8 mouse cellular contexts compared by ENCODE assay signal in the genomic region with DNA sequence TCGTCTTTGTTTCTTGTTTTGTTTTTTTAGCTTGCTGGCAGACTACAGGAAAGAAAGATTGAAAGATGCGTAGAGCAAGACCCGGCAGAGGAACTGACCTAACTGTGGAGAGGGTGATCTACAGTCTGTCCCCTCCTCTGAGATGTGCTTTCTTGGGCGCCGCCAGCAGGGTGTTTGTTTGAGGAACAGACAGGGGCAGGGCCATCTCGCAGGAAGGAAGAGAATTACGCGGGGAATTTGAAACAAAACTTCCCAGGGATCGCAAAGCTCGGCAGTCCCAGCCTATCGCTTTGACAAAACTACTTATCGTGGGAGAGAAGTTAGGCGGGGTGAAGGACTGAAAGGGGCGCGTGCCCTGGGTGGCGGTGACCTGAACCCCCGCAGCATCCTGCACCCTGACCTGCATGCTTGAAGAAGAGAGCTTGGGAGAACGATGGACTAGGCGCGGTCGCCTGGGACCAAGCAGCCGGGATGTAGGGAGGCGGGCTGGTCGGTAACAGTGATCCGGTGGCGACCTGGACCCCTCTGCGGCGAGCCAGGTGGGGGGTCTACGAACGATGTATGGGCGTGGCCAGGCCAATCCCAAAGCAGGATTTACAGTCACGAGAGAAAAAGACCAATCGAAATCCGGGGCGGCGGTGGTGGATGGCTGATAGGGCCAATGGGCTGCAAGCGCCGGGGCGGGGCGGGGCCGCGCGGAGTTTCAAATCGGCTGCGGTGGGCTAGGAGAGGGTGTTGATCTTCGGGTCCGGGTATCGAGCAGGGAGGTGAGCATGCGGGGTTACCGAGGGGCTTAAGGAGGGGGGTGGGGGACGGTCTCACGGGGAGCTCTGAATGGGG. TPM values are rescaled to one million over a fixed set of nuclear protein-coding genes. Genes with fewer than 3 reads are reported as not detected.
DNase-seq lines count a peak whose midpoint lies in the region; ATAC-seq and TF ChIP-seq lines count a peak whose summit lies in the region.

A gene (plus strand): TSS at position 265 of the 840 bp plus-strand sequence.

- peaks cover 2 to 15% of the 10 kb centered on the region in 2 experiments; a peak in 3 of 4 replicates for H3K4me1 ChIP-seq in MEL (ENCODE audit: control insufficient read depth in 1 of 2, insufficient read depth in 2 of 2, low read length in 2 of 2)

- H3K36me3 ChIP-seq in MEL (ENCODE audit: control insufficient read depth in 1 of 2, insufficient read depth in 2 of 2, low read length in 2 of 2): peaks cover 0 to 11% of the 10 kb centered on the region in 2 experiments; a peak in 2 of 4 replicates

- peak; percentile 60; a peak in 3 of 4 replicates for TF ChIP-seq POLR2A in MEL (IDR thresholded peaks at IDR 0.05; ENCODE audit: control insufficient read depth in 1 of 2, insufficient read depth in 1 of 2, low read depth in 1 of 2, low read length in 2 of 2, poor library complexity in 1 of 2)

- no peak for TF ChIP-seq RAD21 in MEL (IDR thresholded peaks at IDR 0.05; ENCODE audit: low read depth, low read length)

- no peak for TF ChIP-seq EP300 in MEL (IDR thresholded peaks at IDR 0.05; ENCODE audit: low read depth in 1 of 2, low read length in 2 of 2)

- peak; percentile 89 to 90 for ATAC-seq in hematopoietic stem cell, adult 5-6 weeks (replicated peaks in 1 of 2; ENCODE audit: insufficient read depth in 1 of 2, low FRiP score in 2 of 2, low TSS enrichment in 1 of 2, low read depth in 1 of 2, poor library complexity in 2 of 2, severe bottlenecking in 2 of 2)

- H3K9ac ChIP-seq in MEL (ENCODE audit: control insufficient read depth, low read depth, low read length, poor library complexity, severe bottlenecking): peak within 1 kb of the TSS; percentile 74

- peak in 2 of 3 experiments; percentile 4 to 27; a peak in 1 of 6 replicates for TF ChIP-seq CTCF in MEL (IDR thresholded peaks at IDR 0.05 in 2 of 3, conservative IDR thresholded peaks at IDR 0.05 in 1 of 3; ENCODE audit: control insufficient read depth in 1 of 3, insufficient read depth in 1 of 3, low read depth in 2 of 3, low read length in 3 of 3, poor library complexity in 1 of 3, severe bottlenecking in 1 of 3)

- H3K4me3 ChIP-seq in MEL (ENCODE audit: control insufficient read depth in 1 of 2, insufficient read depth in 1 of 2, low read depth in 2 of 2, low read length in 2 of 2): peak within 1 kb of the TSS; percentile 75 to 76

- H3K9me3 ChIP-seq in MEL (replicated peaks; ENCODE audit: insufficient read depth, low read length): no peaks in the 10 kb centered on the region

- no peaks in the 10 kb centered on the region for H3K27me3 ChIP-seq in MEL (ENCODE audit: control insufficient read depth in 1 of 2, insufficient read depth in 2 of 2, low read length in 2 of 2)

- peak; percentile 98 for DNase-seq in MEL (ENCODE audit: low read depth, low spot score)
- DNase-seq in cerebellum, adult 11-12 months: peak; percentile 69
- DNase-seq in forelimb bud, embryonic 11.5 days (ENCODE audit: low read depth, low spot score): peak; percentile 92
- peak; percentile 73 to 85 for DNase-seq in layer of hippocampus, postnatal 14 days (ENCODE audit: low spot score in 2 of 2)
- DNase-seq in lung, postnatal 14 days: peak; percentile 81
- peak; percentile 80 for DNase-seq in ovary, postnatal 36 days (ENCODE audit: low spot score)
- DNase-seq in thymus, postnatal 36 days: peak; percentile 90 to 92

- H3K79me2 ChIP-seq in MEL (ENCODE audit: control insufficient read depth, insufficient read depth, low read length, poor library complexity): peaks cover 8% of the 10 kb centered on the region

- H3K27ac ChIP-seq in MEL (ENCODE audit: control insufficient read depth, low read depth, low read length): peak within 1 kb of the TSS; percentile 89

TF ChIP-seq in MEL, 35 proteins besides CTCF, POLR2A, EP300 and RAD21:
- peak; percentile 74 for TF ChIP-seq E2F4 (IDR thresholded peaks at IDR 0.05; ENCODE audit: borderline replicate concordance, low read depth, low read length)
- no peak for TF ChIP-seq ZKSCAN1 (IDR thresholded peaks at IDR 0.05; ENCODE audit: low read depth, low read length)
- no peak for TF ChIP-seq UBTF (IDR thresholded peaks at IDR 0.05; ENCODE audit: borderline replicate concordance, insufficient read depth, low read depth, low read length)
- TF ChIP-seq MYB (IDR thresholded peaks at IDR 0.05; ENCODE audit: low read depth, low read length): no peak
- TF ChIP-seq CHD1 (IDR thresholded peaks at IDR 0.05; ENCODE audit: low read depth, low read length): peak; percentile 97
- TF ChIP-seq TCF12 (IDR thresholded peaks at IDR 0.05; ENCODE audit: low read depth, low read length): 0 out of 2 replicates have a peak, but pooled peaks have one; percentile 9
- peak; percentile 52 for TF ChIP-seq HCFC1 (IDR thresholded peaks at IDR 0.05; ENCODE audit: low read depth, low read length)
- TF ChIP-seq ZC3H11A (IDR thresholded peaks at IDR 0.05; ENCODE audit: low read depth, low read length): no peak
- no peak for TF ChIP-seq POLR2AphosphoS5 (IDR thresholded peaks at IDR 0.05; ENCODE audit: borderline replicate concordance, low read depth, low read length)
- TF ChIP-seq RCOR1 (IDR thresholded peaks at IDR 0.05; ENCODE audit: low read depth, low read length): no peak; the same call in 1 of the 2 replicates
- TF ChIP-seq JUND (IDR thresholded peaks at IDR 0.05; ENCODE audit: low read depth, low read length): no peak
- no peak for TF ChIP-seq MAFK (IDR thresholded peaks at IDR 0.05; ENCODE audit: borderline replicate concordance, low read depth, low read length)
- TF ChIP-seq ZMIZ1 (IDR thresholded peaks at IDR 0.05; ENCODE audit: low read depth, low read length): peak; percentile 75
- no peak for TF ChIP-seq SMC3 (IDR thresholded peaks at IDR 0.05; ENCODE audit: low read depth, low read length)
- TF ChIP-seq TAL1 (IDR thresholded peaks at IDR 0.05; ENCODE audit: low read length): no peak
- peak; percentile 62 for TF ChIP-seq NELFE (IDR thresholded peaks at IDR 0.05; ENCODE audit: low read depth, low read length)
- TF ChIP-seq GABPA (IDR thresholded peaks at IDR 0.05; ENCODE audit: low read depth, low read length): no peak
- no peak; the same call in 1 of the 2 replicates for TF ChIP-seq KAT2A (conservative IDR thresholded peaks at IDR 0.05; ENCODE audit: low read depth, low read length)
- TF ChIP-seq MAX (IDR thresholded peaks at IDR 0.05; ENCODE audit: low read length): 0 out of 2 replicates have a peak, but pooled peaks have one; percentile 14
- TF ChIP-seq USF2 (IDR thresholded peaks at IDR 0.05; ENCODE audit: borderline replicate concordance in 1 of 2, insufficient read depth in 1 of 2, low read depth in 1 of 2, low read length in 2 of 2): no peak
- TF ChIP-seq MEF2A (IDR thresholded peaks at IDR 0.05; ENCODE audit: extremely low read depth, insufficient replicate concordance, low read depth, low read length, poor library complexity, severe bottlenecking): no peak
- no peak for TF ChIP-seq MYC (IDR thresholded peaks at IDR 0.05; ENCODE audit: low read depth, low read length)
- 0 out of 2 replicates have a peak, but pooled peaks have one; percentile 45 for TF ChIP-seq POLR2AphosphoS2 (IDR thresholded peaks at IDR 0.05; ENCODE audit: low read length)
- TF ChIP-seq ELF1 (IDR thresholded peaks at IDR 0.05; ENCODE audit: low read depth, low read length): peak; percentile 44; the same call in 1 of the 2 replicates
- TF ChIP-seq MAZ (IDR thresholded peaks at IDR 0.05; ENCODE audit: low read depth, low read length): peak; percentile 33; the same call in 1 of the 2 replicates
- peak; percentile 67; the same call in 1 of the 2 replicates for TF ChIP-seq TBP (IDR thresholded peaks at IDR 0.05; ENCODE audit: low read depth, low read length)
- TF ChIP-seq MXI1 (IDR thresholded peaks at IDR 0.05; ENCODE audit: low read depth, low read length): peak; percentile 65
- no peak for TF ChIP-seq CHD2 (IDR thresholded peaks at IDR 0.05; ENCODE audit: low read length)
- TF ChIP-seq ETS1 (IDR thresholded peaks at IDR 0.05; ENCODE audit: low read depth, low read length): no peak
- TF ChIP-seq GATA1 (IDR thresholded peaks at IDR 0.05; ENCODE audit: low read depth, low read length): no peak
- TF ChIP-seq ZNF384 (IDR thresholded peaks at IDR 0.05; ENCODE audit: low read depth, low read length): no peak
- TF ChIP-seq USF1 (IDR thresholded peaks at IDR 0.05; ENCODE audit: low read depth, low read length): peak; percentile 82
- 0 out of 2 replicates have a peak, but pooled peaks have one; percentile 54 for TF ChIP-seq BHLHE40 (IDR thresholded peaks at IDR 0.05; ENCODE audit: borderline replicate concordance, low read depth, low read length)
- peak; percentile 54 for TF ChIP-seq SIN3A (IDR thresholded peaks at IDR 0.05; ENCODE audit: low read length)
- TF ChIP-seq NRF1 (IDR thresholded peaks at IDR 0.05; ENCODE audit: insufficient read depth, low read depth, low read length, poor library complexity, severe bottlenecking): 0 out of 2 replicates have a peak, but pooled peaks have one; percentile 0

RNA-seq across cellular contexts. Expression of the gene that starts here (rescaled TPM):
- 24.3 and 25.8 TPM in 2 replicates for total RNA-seq in MEL (2012; rRNA removed)
- 10 to 100 TPM in 1 of 2 experiments, not detected in 1; 45.3 TPM for polyA plus RNA-seq in MEL (2012; ENCODE audit: insufficient read depth in 1 of 2, insufficient read length in 2 of 2, low read depth in 1 of 2, low replicate concordance in 2 of 2, missing spikeins in 1 of 2)
- total RNA-seq in hematopoietic stem cell, adult 5-6 weeks (2017): 18.3 and 19.3 TPM in 2 replicates
- total RNA-seq in layer of hippocampus, postnatal 14 days (2021): 1 to 10 TPM; 2.4 to 3.0 TPM

Comparison
In these comparisons a context has a peak if more than half of its experiments do, and no peak if none do; other contexts are left out.
1. Peak in every context shown above with its lines: DNase-seq, ATAC-seq, H3K4me3 ChIP-seq and H3K27ac ChIP-seq.